Mouse (Mus musculus): ENCODE data around the gene Cds2.
"Not testable (repeated sequence)": the region's sequence is repeated elsewhere in the genome, so short reads cannot be mapped to it uniquely, and the experiment has no call there.

Gene Cds2

GRCm38 (mm10) chr2:132262879-132263398 is at the start of gene Cds2:
Gene Cds2 (plus strand): TSS chr2:132263148.
- DNase-seq (ENCODE audit: low read depth in 1 of 2, low spot score in 2 of 2), result peak; percentile 98 to 99

DNA sequence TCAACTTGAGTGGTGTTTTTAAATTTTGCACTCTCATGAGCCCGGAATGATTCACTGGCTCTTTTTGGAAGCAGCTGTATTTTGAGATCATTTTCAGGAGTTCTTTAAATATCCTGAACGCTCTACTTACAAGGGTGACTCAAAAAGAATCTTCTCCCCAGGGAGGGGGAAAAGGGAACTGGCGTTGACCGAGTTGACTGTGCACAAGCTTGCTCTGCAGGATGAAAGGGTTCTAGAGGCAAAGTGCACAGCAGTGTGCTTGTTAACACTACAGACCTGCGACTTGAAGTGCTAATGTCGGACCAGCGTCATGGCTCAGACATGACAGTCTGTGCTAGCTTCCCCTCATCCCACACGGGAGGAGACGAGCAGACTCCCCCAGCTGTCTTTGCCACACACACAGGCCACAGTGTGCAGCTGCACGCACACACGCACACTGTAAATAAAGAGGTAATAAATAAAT is 41.3 kb upstream of the Cds2 start:
- DNase-seq (ENCODE audit: low read depth in 1 of 2, low spot score in 2 of 2), result no peak

DNA sequence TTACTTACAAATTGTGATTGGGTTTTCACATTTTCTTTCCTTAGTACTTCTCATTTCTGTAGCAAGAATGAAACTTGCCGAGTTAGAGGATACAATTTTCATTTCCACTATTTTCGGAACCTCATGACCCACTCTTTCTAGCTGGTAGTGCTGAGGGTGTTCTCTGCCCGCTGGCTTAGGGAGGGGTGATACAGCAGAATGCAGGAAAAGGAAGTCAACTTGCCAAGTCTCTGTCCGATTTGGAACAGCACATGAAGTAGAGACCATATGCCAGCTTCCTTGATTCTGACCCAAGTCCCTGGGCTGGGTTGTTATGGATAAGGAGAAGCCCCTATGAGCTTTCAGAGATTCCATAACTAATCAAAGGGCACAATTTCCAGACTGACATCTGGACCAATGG is 38.6 kb upstream of the Cds2 start:
- no peak for DNase-seq (ENCODE audit: low read depth in 1 of 2, low spot score in 2 of 2)

- no peak for DNase-seq (ENCODE audit: low read depth in 1 of 2, low spot score in 2 of 2)
Observed at GRCm38 (mm10) chr2:132232413-132232945, 30.5 kb upstream of the Cds2 start.

DNA sequence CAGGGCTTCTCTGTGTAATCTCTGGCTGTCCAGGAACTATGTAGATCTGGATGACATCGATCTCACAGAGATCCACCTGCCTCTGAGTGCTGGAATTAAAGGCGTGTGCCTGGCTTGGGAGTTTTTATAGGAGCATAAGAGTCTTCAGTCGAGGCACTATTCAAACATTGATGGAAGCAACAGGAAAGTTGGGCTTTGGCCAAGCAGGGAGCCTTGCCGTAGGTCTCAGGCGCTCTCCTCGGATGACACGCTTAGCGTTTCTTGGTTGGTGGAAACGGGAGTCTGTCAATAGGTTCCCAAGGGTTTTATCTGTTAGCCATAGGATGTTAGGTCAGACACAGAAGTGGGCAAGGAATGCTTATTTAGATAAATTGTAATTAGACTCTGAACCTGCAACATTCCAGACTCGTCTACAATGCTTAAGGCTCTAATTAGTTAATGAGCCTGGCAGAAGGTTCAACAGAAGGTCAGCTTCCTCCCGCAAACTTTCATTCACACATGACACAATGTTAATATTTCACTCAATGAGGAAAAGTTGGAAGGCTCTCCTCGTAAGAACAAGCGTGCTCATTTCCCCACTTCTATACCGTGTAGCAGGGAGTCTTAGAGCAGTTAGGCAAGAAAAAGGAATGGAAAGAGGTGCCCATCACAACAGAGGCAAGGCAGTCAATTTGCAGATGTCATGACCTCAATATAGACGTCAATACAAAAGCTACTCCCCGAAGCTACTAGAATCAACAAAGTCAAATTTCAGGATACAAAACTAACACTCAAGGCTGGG is 28.8 kb upstream of the Cds2 start:
- DNase-seq (ENCODE audit: low read depth in 1 of 2, low spot score in 2 of 2), result no peak

- no peak for DNase-seq (ENCODE audit: low read depth in 1 of 2, low spot score in 2 of 2)
Observed at GRCm38 (mm10) chr2:132235291-132235690, 27.7 kb upstream of the Cds2 start.

- DNase-seq (ENCODE audit: low read depth in 1 of 2, low spot score in 2 of 2), result no peak
Observed at GRCm38 (mm10) chr2:132235975-132236374, 27.0 kb upstream of the Cds2 start.

DNA sequence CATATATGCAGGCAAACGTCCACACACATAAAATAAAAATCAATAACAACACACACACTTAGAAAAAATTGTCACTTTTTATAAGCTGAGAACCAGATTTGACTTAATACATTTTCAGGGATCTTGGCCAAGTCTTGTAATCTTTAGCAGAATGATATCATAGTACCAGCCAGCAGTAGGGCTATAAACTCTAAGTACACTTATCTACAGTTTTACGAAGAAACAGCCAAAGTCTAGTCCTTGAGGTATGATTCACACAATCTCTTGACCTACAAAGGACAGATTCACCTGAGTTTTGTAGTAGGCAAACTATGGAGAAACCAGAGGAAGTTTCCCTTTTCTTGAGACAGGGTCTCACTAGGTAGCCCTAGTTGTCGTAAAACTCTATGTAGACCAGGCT is 23.5 kb upstream of the Cds2 start:
- not testable (repeated sequence) for DNase-seq (ENCODE audit: low read depth in 1 of 2, low spot score in 2 of 2)

DNA sequence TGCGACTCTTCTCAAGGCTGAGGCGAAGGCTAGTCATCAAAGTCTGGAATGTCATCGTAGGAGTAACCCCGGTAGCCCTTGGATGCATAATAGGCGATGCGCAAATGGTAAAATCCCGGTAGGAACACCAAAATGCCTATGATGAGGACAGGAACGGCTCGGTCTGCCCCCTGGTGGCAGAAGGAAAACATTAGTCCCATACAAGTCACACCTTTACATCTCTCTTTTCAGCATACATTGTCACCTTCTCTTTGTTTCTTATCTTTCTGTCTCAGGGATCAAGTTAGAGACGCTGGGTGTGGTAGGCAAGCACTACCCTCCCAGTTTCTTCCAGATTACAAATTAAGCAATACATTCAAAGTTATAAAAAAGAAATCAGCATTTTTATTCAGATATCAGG is 22.5 kb upstream of the Cds2 start:
- not testable (repeated sequence) for DNase-seq (ENCODE audit: low read depth in 1 of 2, low spot score in 2 of 2)

GRCm38 (mm10) chr2:132243370-132243769 is 19.6 kb upstream of the Cds2 start:
- DNase-seq (ENCODE audit: low read depth in 1 of 2, low spot score in 2 of 2), result no peak

DNA sequence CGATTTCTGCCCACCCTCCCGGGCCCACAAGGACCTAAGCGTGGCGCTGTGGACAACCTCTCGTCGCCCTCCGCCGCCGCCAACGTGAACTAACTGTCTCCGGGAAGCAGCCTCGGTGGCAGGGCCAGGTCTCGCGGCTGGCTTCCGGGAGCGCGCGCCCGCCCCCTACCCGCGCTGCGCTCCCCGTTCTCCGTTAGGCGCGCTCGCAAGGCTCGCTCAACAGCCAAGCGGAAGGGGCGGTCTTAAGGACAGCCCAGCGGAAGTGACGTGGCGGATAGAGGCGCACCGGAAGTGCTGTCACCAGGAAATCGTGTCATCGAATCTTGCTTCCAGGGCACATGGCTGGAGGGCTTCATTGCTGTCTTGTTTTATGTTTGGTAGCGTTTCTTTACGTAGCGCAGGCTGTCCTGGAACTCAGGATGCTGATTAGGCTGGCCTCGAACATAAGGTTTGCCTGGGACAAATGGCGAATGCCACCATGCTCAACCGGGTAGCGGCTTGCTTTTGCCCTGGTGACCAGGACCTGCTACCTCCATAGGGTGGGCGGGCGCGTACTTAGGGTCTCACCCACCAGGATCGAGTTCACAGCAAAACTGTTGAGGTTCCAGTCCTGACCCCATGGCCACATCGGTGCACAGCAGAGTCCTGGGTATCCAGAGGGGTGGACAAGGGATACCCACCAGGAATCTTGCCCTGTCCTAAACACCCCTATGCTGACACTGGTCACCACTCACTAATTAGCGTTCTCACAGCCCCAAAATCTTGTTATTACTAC is 15.2 kb upstream of the Cds2 start, which contains the start of gene Tmem230:
Gene Tmem230 (minus strand): TSS at position 269 of the 775 bp plus-strand sequence.
- peak; percentile 82 to 90 for DNase-seq (ENCODE audit: low read depth in 1 of 2, low spot score in 2 of 2)

DNA sequence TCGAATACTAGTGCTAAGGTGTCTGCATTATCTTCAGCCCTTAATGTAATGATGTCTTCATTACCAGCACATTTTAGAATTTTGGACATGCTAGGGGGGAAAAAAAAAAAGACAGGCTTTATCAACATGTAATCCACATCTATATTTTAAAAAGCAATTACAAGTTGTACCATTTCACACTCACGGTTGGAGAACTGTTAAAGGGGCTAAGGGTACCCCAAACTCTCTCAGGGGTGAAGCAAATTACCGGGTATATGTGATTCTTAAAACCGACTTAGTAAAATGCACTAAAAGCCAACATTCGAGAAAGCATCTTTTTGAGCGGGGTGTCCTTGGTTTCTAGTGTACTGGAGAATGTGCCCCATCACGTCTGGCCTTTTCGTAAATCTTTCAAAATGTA is 11.0 kb upstream of the Cds2 start:
- DNase-seq (ENCODE audit: low read depth in 1 of 2, low spot score in 2 of 2), result no peak

GRCm38 (mm10) chr2:132252542-132253528 is 10.1 kb upstream of the Cds2 start, which contains the start of gene Pcna:
Gene Pcna (minus strand): TSS chr2:132253314.
- DNase-seq (ENCODE audit: low read depth in 1 of 2, low spot score in 2 of 2), result peak; percentile 96 to 97

DNA sequence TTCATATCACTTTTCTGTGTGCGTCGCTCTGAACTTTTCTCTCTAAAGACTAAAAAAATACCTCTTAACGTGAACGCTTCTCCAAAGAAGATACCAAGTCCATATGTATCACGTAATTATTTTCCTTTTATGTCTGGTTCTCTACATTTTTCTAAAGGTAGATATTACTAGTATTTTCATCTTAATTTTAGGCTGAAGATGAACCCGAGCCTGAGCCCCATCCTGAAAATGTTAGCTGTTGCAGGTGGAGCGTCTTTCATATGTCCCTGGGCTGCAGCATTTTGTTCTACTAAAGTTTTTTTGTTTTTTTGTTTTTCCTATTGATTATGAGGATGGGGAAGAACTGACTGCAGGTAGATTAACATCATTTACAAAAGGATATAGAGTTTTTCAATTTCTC is 9.3 kb upstream of the Cds2 start:
- DNase-seq (ENCODE audit: low read depth in 1 of 2, low spot score in 2 of 2), result no peak

- no peak for DNase-seq (ENCODE audit: low read depth in 1 of 2, low spot score in 2 of 2)
Observed at GRCm38 (mm10) chr2:132257350-132258068, 5.4 kb upstream of the Cds2 start.

- DNase-seq (ENCODE audit: low read depth in 1 of 2, low spot score in 2 of 2), result no peak
Observed at GRCm38 (mm10) chr2:132260601-132261000, 2.3 kb upstream of the Cds2 start.

- no peak for DNase-seq (ENCODE audit: low read depth in 1 of 2, low spot score in 2 of 2)
Observed at GRCm38 (mm10) chr2:132262175-132262574, 773 bp upstream of the Cds2 start.

DNA sequence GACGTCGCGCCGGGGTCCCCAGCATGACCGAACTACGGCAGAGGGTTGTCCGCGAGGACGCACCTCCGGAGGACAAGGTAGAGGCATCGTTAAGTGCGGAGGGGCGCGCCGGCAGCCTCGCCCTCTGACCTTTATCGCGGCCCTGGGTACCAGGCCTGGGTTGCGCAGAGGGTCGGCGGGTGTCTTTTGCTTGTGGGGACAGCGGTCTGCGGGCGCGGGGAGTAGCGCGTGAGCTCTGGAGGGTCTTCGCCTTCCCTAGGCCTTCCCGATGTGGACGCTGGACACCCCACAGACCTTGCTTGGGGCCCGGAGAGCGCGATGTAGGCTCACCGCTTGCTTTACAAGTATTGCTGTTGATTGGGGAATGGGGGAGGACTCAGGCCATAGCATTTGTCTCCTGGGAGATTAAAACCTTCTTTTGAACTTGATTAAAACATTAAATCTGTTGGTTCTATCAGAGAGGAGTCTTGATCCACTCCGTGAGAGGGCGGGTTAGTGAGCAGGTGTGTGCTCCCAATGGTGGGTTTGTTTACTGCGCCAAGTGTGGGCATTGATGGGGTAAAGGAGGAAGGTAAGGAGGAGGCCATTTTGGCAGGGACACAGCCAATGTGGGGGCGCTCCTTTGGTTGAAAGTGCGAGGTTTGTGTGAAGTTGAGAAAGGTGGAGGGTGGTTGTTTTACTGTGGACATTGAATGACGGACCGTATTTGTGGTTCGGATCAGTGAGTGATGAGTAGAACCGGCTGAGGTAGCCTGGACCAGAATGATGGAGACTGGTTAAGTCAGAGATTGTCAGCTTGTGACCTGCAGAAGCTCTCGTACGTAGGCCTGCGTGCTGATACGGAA is 695 bp downstream of the Cds2 start:
- DNase-seq (ENCODE audit: low read depth in 1 of 2, low spot score in 2 of 2), result no peak

- DNase-seq (ENCODE audit: low read depth in 1 of 2, low spot score in 2 of 2), result no peak
Observed at GRCm38 (mm10) chr2:132264266-132264710, 1.3 kb downstream of the Cds2 start.

Data from monocyte, adult 2 months (primary cell).